Mouse (Mus musculus): Measurements from ENCODE around the gene Fxyd7.
A peak's percentile ranks its signal among the peaks of the same experiment; 100 is the strongest.

Gene Fxyd7

GRCm38 (mm10) chr7:31050921-31051320, 346 bp downstream of the Fxyd7 start:
- peak; percentile 15 to 18 for DNase-seq

- no peak for DNase-seq
Observed at GRCm38 (mm10) chr7:31050487-31050886, 780 bp downstream of the Fxyd7 start.

- peak; percentile 16 to 21 for DNase-seq
Observed at GRCm38 (mm10) chr7:31049846-31050281, 1.4 kb downstream of the Fxyd7 start.

- DNase-seq, result peak; percentile 45 to 55
Observed at GRCm38 (mm10) chr7:31049135-31049845, 2.0 kb downstream of the Fxyd7 start.

- DNase-seq, result no peak
Observed at GRCm38 (mm10) chr7:31042431-31042910, 8.8 kb downstream of the Fxyd7 start, which contains the start of gene Fxyd5. Fxyd5 (minus strand) TSS chr7:31042481.

- peak; percentile 65 to 75 for DNase-seq
Observed at GRCm38 (mm10) chr7:31041662-31042315, 9.5 kb downstream of the Fxyd7 start.

GRCm38 (mm10) chr7:31041023-31041407, 10.3 kb downstream of the Fxyd7 start:
- DNase-seq, result peak in 1 of 2 experiments; percentile 10

GRCm38 (mm10) chr7:31040281-31041022, 10.8 kb downstream of the Fxyd7 start:
- no peak for DNase-seq

GRCm38 (mm10) chr7:31039011-31039410, 12.3 kb downstream of the Fxyd7 start:
- DNase-seq, result no peak

GRCm38 (mm10) chr7:31037675-31038074, 13.6 kb downstream of the Fxyd7 start:
- DNase-seq, result no peak

- DNase-seq, result no peak
Observed at GRCm38 (mm10) chr7:31036917-31037316, 14.3 kb downstream of the Fxyd7 start.

- no peak for DNase-seq
Observed at GRCm38 (mm10) chr7:31035291-31035690, 16.0 kb downstream of the Fxyd7 start.

- peak; percentile 18 to 26 for DNase-seq
Observed at GRCm38 (mm10) chr7:31034789-31035188, 16.5 kb downstream of the Fxyd7 start.

- DNase-seq, result peak in 1 of 2 experiments; percentile 14
Observed at GRCm38 (mm10) chr7:31033409-31034165, 17.7 kb downstream of the Fxyd7 start.

- DNase-seq, result no peak
Observed at GRCm38 (mm10) chr7:31031731-31032130, 19.5 kb downstream of the Fxyd7 start.

- DNase-seq, result peak in 1 of 2 experiments; percentile 14
Observed at GRCm38 (mm10) chr7:31030717-31031116, 20.6 kb downstream of the Fxyd7 start.

GRCm38 (mm10) chr7:31028609-31029008, 22.7 kb downstream of the Fxyd7 start:
- DNase-seq, result no peak

GRCm38 (mm10) chr7:31017104-31017901, 34.0 kb downstream of the Fxyd7 start:
- peak; percentile 47 to 59 for DNase-seq

GRCm38 (mm10) chr7:31012971-31013370, 38.3 kb downstream of the Fxyd7 start:
- DNase-seq, result no peak

GRCm38 (mm10) chr7:31008889-31009288, 42.4 kb downstream of the Fxyd7 start:
- peak; percentile 24 to 48 for DNase-seq

- DNase-seq, result peak; percentile 5 to 10
Observed at GRCm38 (mm10) chr7:31008175-31008574, 43.1 kb downstream of the Fxyd7 start.

- no peak for DNase-seq
Observed at GRCm38 (mm10) chr7:31007775-31008174, 43.5 kb downstream of the Fxyd7 start.
